Mouse (Mus musculus) olfactory bulb, adult 2 months (tissue): ENCODE data around the gene Vmn2r81.
"Not testable (repeated sequence)": the region's sequence is repeated elsewhere in the genome, so short reads cannot be mapped to it uniquely, and the experiment has no call there.

ENCODE experiments used
- CTCF ChIP-seq: fragments of 200-500 bp; IDR thresholded peaks from 2 replicates; pipeline ENCODE4 v1.5.1; 2012; ENCODE audit warnings: low read depth, mild to moderate bottlenecking, low read length, moderate library complexity; ENCODE audit not compliant: insufficient read depth
- POLR2A ChIP-seq: fragments of 200-500 bp; IDR thresholded peaks from 2 replicates; pipeline ENCODE4 v1.6.1; 2012; ENCODE audit warnings: mild to moderate bottlenecking, low read depth, low read length, moderate library complexity; ENCODE audit not compliant: insufficient read depth

DNA sequence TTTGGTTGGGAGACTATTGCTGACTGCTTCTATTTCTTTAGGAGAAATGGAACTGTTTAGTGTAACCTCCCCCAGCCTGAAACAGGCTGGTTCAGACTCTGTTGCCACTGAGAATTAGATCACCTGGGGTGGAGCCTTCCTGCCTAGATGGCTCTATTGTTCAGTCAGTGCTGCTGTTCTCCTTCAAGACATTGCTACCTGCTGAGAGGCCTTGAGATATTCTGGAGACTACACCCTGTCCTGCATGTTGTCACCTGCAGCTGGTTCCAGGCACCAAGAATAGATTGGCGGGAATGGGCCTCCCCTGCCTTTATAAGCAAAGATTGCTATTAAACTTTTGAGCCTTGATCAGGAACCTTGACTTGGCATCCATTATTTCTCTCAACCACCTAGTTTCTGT lies 47.5 kb upstream of the Vmn2r81 start:
- not testable (repeated sequence) for TF ChIP-seq CTCF, POLR2A
